Mouse (Mus musculus): ENCODE data around the gene Fbxl5. TPM values are rescaled to one million over a fixed set of nuclear protein-coding genes. Genes with fewer than 3 reads are reported as not detected.

The Fbxl5 gene
- polyA plus RNA-seq, 1 experiment from 2014 or later, result 58.7 TPM

Other genes with a start within 250 kb of the Fbxl5 start
- 9.4 and 10.5 TPM in 2 replicates for gene Cc2d2a, start 159.3 kb downstream of the Fbxl5 start, polyA plus RNA-seq (2015; fragmentation: Nextera tagmentation; extraction: Ambion mirVana)
- 3.0 and 5.1 TPM in 2 replicates for gene Bst1, start 2.8 kb downstream of the Fbxl5 start, polyA plus RNA-seq (2015; fragmentation: Nextera tagmentation; extraction: Ambion mirVana)
- 14.2 and 14.3 TPM in 2 replicates for gene Cd38, start 46.9 kb upstream of the Fbxl5 start, polyA plus RNA-seq (2015; fragmentation: Nextera tagmentation; extraction: Ambion mirVana)
- 0.85 and 2.9 TPM in 2 replicates for gene Gm7879, start 91.5 kb upstream of the Fbxl5 start, polyA plus RNA-seq (2015; fragmentation: Nextera tagmentation; extraction: Ambion mirVana)
- 112 and 154 TPM in 2 replicates for gene Fgfbp1, start 160.1 kb upstream of the Fbxl5 start, polyA plus RNA-seq (2015; fragmentation: Nextera tagmentation; extraction: Ambion mirVana)